Mouse (Mus musculus) erythroblast, embryonic 14.5 days (primary cell): Measurements from ENCODE around the gene Hunk. TPM values are rescaled to one million over a fixed set of nuclear protein-coding genes. Genes with fewer than 3 reads are reported as not detected.

Experiments
- H3K27me3 ChIP-seq: 2 replicates; pipeline ENCODE4 v1.6.1; 2012; ENCODE audit warnings: inconsistent platforms; ENCODE audit not compliant: control insufficient read depth
- H3K36me3 ChIP-seq: 2 replicates; pipeline ENCODE4 v1.6.1; 2012; ENCODE audit warnings: mild to moderate bottlenecking, inconsistent platforms; ENCODE audit not compliant: control insufficient read depth
- H3K4me1 ChIP-seq: 2 replicates; pipeline ENCODE4 v1.6.1; 2012; ENCODE audit warnings: inconsistent platforms; ENCODE audit not compliant: control insufficient read depth
- H3K4me3 ChIP-seq: replicated peaks from 2 replicates; pipeline ENCODE3; 2012; ENCODE audit warnings: moderate library complexity, mild to moderate bottlenecking, inconsistent platforms
- H3K9me3 ChIP-seq: 2 replicates; pipeline ENCODE4 v1.6.1; 2012; ENCODE audit warnings: low read length, inconsistent platforms, mixed read lengths; ENCODE audit not compliant: control insufficient read depth
- GATA1 ChIP-seq: IDR thresholded peaks from 2 replicates; pipeline ENCODE4 v1.6.1; 2012; ENCODE audit warnings: low read length, inconsistent platforms, mixed read lengths
- TAL1 ChIP-seq: IDR thresholded peaks from 3 replicates; pipeline ENCODE4 v1.6.1; 2012; ENCODE audit warnings: low read length, inconsistent platforms, mixed read lengths
- polyA plus RNA-seq: library from polyadenylated mRNA; stranded (reverse); fragments of >175 nt; gene quantifications from 2 replicates; pipeline ENCODE4 v1.2.3, GENCODE M21; 2012

Hunk gene
- polyA plus RNA-seq, 1 experiment = not detected

- Histone ChIP-seq H3K4me3 (no peak overlapping the region), H3K4me1 (no peaks in the 10 kb centered on the region), H3K9me3 (no peaks in the 10 kb centered on the region), H3K36me3 (no peaks in the 10 kb centered on the region), H3K27me3 (no peaks in the 10 kb centered on the region)
- TF ChIP-seq TAL1 (no peak), GATA1 (no peak)
These were observed 25.5 kb upstream of the Hunk start for GRCm38 (mm10) chr16:90360327-90360726.

- no peak overlapping the region for H3K4me3 ChIP-seq
- no peak for TF ChIP-seq TAL1
- no peak for TF ChIP-seq GATA1
- H3K36me3 ChIP-seq = no peaks in the 10 kb centered on the region
- no peaks in the 10 kb centered on the region for H3K9me3 ChIP-seq
- H3K27me3 ChIP-seq = no peaks in the 10 kb centered on the region
- H3K4me1 ChIP-seq = no peaks in the 10 kb centered on the region
These were observed 22.9 kb upstream of the Hunk start for GRCm38 (mm10) chr16:90362926-90363325.

GRCm38 (mm10) chr16:90379897-90380296 is 5.9 kb upstream of the Hunk start:
- H3K36me3 ChIP-seq = no peaks in the 10 kb centered on the region
- H3K9me3 ChIP-seq = peaks cover 5% of the 10 kb centered on the region; the same call in 1 of the 2 replicates
- TF ChIP-seq GATA1 (no peak), TAL1 (no peak)
- peaks cover 23% of the 10 kb centered on the region for H3K27me3 ChIP-seq
- H3K4me3 ChIP-seq = no peak overlapping the region
- H3K4me1 ChIP-seq = no peaks in the 10 kb centered on the region

GRCm38 (mm10) chr16:90381633-90382032 is 4.2 kb upstream of the Hunk start:
- Histone ChIP-seq H3K36me3 (no peaks in the 10 kb centered on the region), H3K4me1 (no peaks in the 10 kb centered on the region), H3K27me3 (peaks cover 40% of the 10 kb centered on the region), H3K9me3 (peaks cover 7% of the 10 kb centered on the region; the same call in 1 of the 2 replicates), H3K4me3 (no peak overlapping the region)
- no peak for TF ChIP-seq TAL1
- TF ChIP-seq GATA1 = no peak

GRCm38 (mm10) chr16:90382701-90383280 is 3.0 kb upstream of the Hunk start:
- H3K27me3 ChIP-seq = peaks cover 51% of the 10 kb centered on the region
- TF ChIP-seq TAL1 (no peak), GATA1 (no peak)

GRCm38 (mm10) chr16:90384058-90384457 is 1.8 kb upstream of the Hunk start:
- Histone ChIP-seq H3K36me3 (no peaks in the 10 kb centered on the region), H3K27me3 (peaks cover 59% of the 10 kb centered on the region), H3K9me3 (peaks cover 7% of the 10 kb centered on the region; the same call in 1 of the 2 replicates), H3K4me3 (no peak overlapping the region), H3K4me1 (no peaks in the 10 kb centered on the region)
- TF ChIP-seq TAL1 (no peak), GATA1 (no peak)

More at GRCm38 (mm10) chr16:90382701-90383280, 3.0 kb upstream of the Hunk start:
- H3K36me3 ChIP-seq = no peaks in the 10 kb centered on the region
- peaks cover 7% of the 10 kb centered on the region; the same call in 1 of the 2 replicates for H3K9me3 ChIP-seq
- H3K4me1 ChIP-seq = no peaks in the 10 kb centered on the region
- H3K4me3 ChIP-seq = no peak overlapping the region

GRCm38 (mm10) chr16:90384846-90385245 is 967 bp upstream of the Hunk start:
- Histone ChIP-seq H3K27me3 (peaks cover 59% of the 10 kb centered on the region), H3K4me1 (no peaks in the 10 kb centered on the region), H3K4me3 (no peak overlapping the region), H3K36me3 (no peaks in the 10 kb centered on the region), H3K9me3 (peaks cover 7% of the 10 kb centered on the region; the same call in 1 of the 2 replicates)
- no peak for TF ChIP-seq GATA1
- TF ChIP-seq TAL1 = no peak

- peak overlapping the region; percentile 60 for H3K4me3 ChIP-seq
- peaks cover 59% of the 10 kb centered on the region for H3K27me3 ChIP-seq
- no peak for TF ChIP-seq GATA1
- TF ChIP-seq TAL1 = no peak
- no peaks in the 10 kb centered on the region for H3K4me1 ChIP-seq
- H3K36me3 ChIP-seq = no peaks in the 10 kb centered on the region
- H3K9me3 ChIP-seq = peaks cover 7% of the 10 kb centered on the region; the same call in 1 of the 2 replicates
These were observed 506 bp upstream of the Hunk start for GRCm38 (mm10) chr16:90385326-90385687.

- no peaks in the 10 kb centered on the region; the same call in 1 of the 2 replicates for H3K36me3 ChIP-seq
- H3K4me3 ChIP-seq = peak overlapping the region; percentile 60
- no peaks in the 10 kb centered on the region for H3K4me1 ChIP-seq
- peaks cover 59% of the 10 kb centered on the region for H3K27me3 ChIP-seq
- peaks cover 12% of the 10 kb centered on the region for H3K9me3 ChIP-seq
- TF ChIP-seq GATA1 = no peak
- TF ChIP-seq TAL1 = no peak
These were observed 824 bp downstream of the Hunk start for GRCm38 (mm10) chr16:90386514-90387160.
